In the genomic region with DNA sequence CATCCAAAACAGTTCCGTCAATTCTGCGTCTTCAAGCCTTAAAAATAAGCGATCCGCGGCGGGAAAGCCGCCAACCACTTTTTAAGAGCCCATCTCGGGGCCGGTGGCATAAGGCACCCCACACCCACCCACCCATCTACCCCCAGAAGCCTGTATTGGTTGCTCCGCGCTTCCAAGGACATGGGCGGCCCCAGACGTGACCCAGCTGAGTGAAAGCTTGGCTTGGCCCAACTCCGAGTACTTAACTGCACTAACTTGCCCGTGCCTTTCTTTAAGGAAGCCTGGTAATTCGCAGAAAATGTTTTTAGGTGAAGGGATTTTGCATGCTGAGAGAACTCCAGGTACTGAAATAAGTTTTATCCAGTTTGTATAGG, we compare ENCODE assay signal across 9 mouse cellular contexts. TPM values are rescaled to one million over a fixed set of nuclear protein-coding genes. Genes with fewer than 3 reads are reported as not detected.
DNase-seq lines count a peak whose midpoint lies in the region; ATAC-seq and TF ChIP-seq lines count a peak whose summit lies in the region.
"Had no signal": no experiment of that assay in that cellular context is flagged by ENCODE, and none has a peak within 500 bp of the region (broad histone marks: within the 10 kb centered on the region; RNA-seq: fewer than 3 reads in every experiment).

No protein-coding gene starts in this region.

- no peaks in the 10 kb centered on the region for H3K9me3 ChIP-seq in lung, embryonic 16.5 days (ENCODE audit: control insufficient read depth, low read length)
- H3K9me3 ChIP-seq in forebrain, embryonic 12.5 days = no peaks in the 10 kb centered on the region
- H3K9me3 ChIP-seq in limb, embryonic 14.5 days (ENCODE audit: control insufficient read depth, low read length) = no peaks in the 10 kb centered on the region

- H3K36me3 ChIP-seq in lung, embryonic 16.5 days (ENCODE audit: control insufficient read depth, insufficient read depth, low read length) = no peaks in the 10 kb centered on the region
- no peaks in the 10 kb centered on the region for H3K36me3 ChIP-seq in forebrain, embryonic 12.5 days (replicated peaks)
- no peaks in the 10 kb centered on the region; the same call in 1 of the 2 replicates for H3K36me3 ChIP-seq in limb, embryonic 14.5 days (ENCODE audit: control insufficient read depth, insufficient read depth, low read length)
- no peaks in the 10 kb centered on the region for H3K36me3 ChIP-seq in small intestine, adult 2 months (ENCODE audit: control insufficient read depth, insufficient read depth, low read length)

- DNase-seq in lung, postnatal 36 days = no peak
- DNase-seq in limb, embryonic 14.5 days (ENCODE audit: low spot score) = no peak
- DNase-seq in layer of hippocampus, postnatal 36 days = no peak
- DNase-seq in thymus, postnatal 36 days = no peak
- no peak for DNase-seq in right cerebral cortex, adult 18-20 months

- H3K27me3 ChIP-seq in lung, embryonic 16.5 days (ENCODE audit: control insufficient read depth, insufficient read depth, low read depth, low read length) = no peaks in the 10 kb centered on the region
- no peaks in the 10 kb centered on the region for H3K27me3 ChIP-seq in forebrain, embryonic 12.5 days
- H3K27me3 ChIP-seq in limb, embryonic 14.5 days (ENCODE audit: control insufficient read depth, insufficient read depth, low read length) = no peaks in the 10 kb centered on the region
- no peaks in the 10 kb centered on the region for H3K27me3 ChIP-seq in small intestine, adult 2 months (ENCODE audit: control insufficient read depth, insufficient read depth, low read length)

- peaks cover 46% of the 10 kb centered on the region for H3K4me1 ChIP-seq in lung, embryonic 16.5 days (replicated peaks; ENCODE audit: control insufficient read depth, insufficient read depth, low read length)
- peaks cover 32% of the 10 kb centered on the region for H3K4me1 ChIP-seq in forebrain, embryonic 12.5 days
- H3K4me1 ChIP-seq in limb, embryonic 14.5 days (ENCODE audit: control insufficient read depth, insufficient read depth, low read length) = peaks cover 39% of the 10 kb centered on the region
- H3K4me1 ChIP-seq in small intestine, adult 2 months (ENCODE audit: control insufficient read depth, insufficient read depth, insufficient read length, low read length) = peaks cover 31% of the 10 kb centered on the region

- ATAC-seq in lung, embryonic 16.5 days (ENCODE audit: low read depth) = no peak
- peak; percentile 33 for ATAC-seq in forebrain, embryonic 12.5 days (ENCODE audit: low FRiP score)
- ATAC-seq in limb, embryonic 14.5 days (ENCODE audit: low FRiP score, low read depth) = no peak

- peak overlapping the region; percentile 92 for H3K4me3 ChIP-seq in lung, embryonic 16.5 days (ENCODE audit: low read length)
- H3K4me3 ChIP-seq in forebrain, embryonic 12.5 days (replicated peaks) = peak overlapping the region; percentile 76
- peak overlapping the region; percentile 98 for H3K4me3 ChIP-seq in limb, embryonic 14.5 days (replicated peaks; ENCODE audit: low read length)
- peak overlapping the region; percentile 64 for H3K4me3 ChIP-seq in small intestine, adult 2 months (ENCODE audit: low read depth, low read length)

- TF ChIP-seq CTCF in small intestine, adult 2 months (IDR thresholded peaks at IDR 0.05; ENCODE audit: extremely low read depth, insufficient read length, insufficient replicate concordance, low read depth, low read length) = no peak

- TF ChIP-seq POLR2A in limb, embryonic 14.5 days (IDR thresholded peaks at IDR 0.05; ENCODE audit: borderline replicate concordance, extremely low read depth, insufficient read depth, insufficient read length) = no peak
- no peak for TF ChIP-seq POLR2A in small intestine, adult 2 months (IDR thresholded peaks at IDR 0.05; ENCODE audit: low read depth, low read length)

- H3K4me2 ChIP-seq in lung, embryonic 16.5 days (ENCODE audit: low read depth, low read length) = peak overlapping the region; percentile 79
- peak overlapping the region; percentile 77 for H3K4me2 ChIP-seq in forebrain, embryonic 12.5 days
- peak overlapping the region; percentile 79 for H3K4me2 ChIP-seq in limb, embryonic 14.5 days (replicated peaks; ENCODE audit: low read depth, low read length, severe bottlenecking)

- H3K27ac ChIP-seq in lung, embryonic 16.5 days (ENCODE audit: low read length) = peak overlapping the region; percentile 92
- H3K27ac ChIP-seq in forebrain, embryonic 12.5 days = peak overlapping the region; percentile 88
- H3K27ac ChIP-seq in limb, embryonic 14.5 days (replicated peaks; ENCODE audit: low read depth, low read length) = peak overlapping the region; percentile 86
- peak overlapping the region; percentile 48 for H3K27ac ChIP-seq in small intestine, adult 2 months (ENCODE audit: insufficient read depth, low read depth, low read length)

- H3K9ac ChIP-seq in lung, embryonic 16.5 days (ENCODE audit: low read length) = peak overlapping the region; percentile 74
- H3K9ac ChIP-seq in forebrain, embryonic 12.5 days = peak overlapping the region; percentile 92
- H3K9ac ChIP-seq in limb, embryonic 14.5 days (ENCODE audit: low read depth, low read length, severe bottlenecking) = peak overlapping the region; percentile 64

- 6% methylated on average over 16 of the region's 16 CpGs for WGBS in lung, embryonic 16.5 days
- WGBS in forebrain, embryonic 12.5 days = 21% methylated on average over 16 of the region's 16 CpGs
- WGBS in limb, embryonic 14.5 days = 7% methylated on average over 16 of the region's 16 CpGs
- WGBS in small intestine, adult 2 months = 3% methylated on average over 16 of the region's 16 CpGs

RNA-seq across cellular contexts. Expression of a gene that starts 0.5 kb away (rescaled TPM):
- polyA plus RNA-seq in lung, embryonic 16.5 days (2015; fragmentation: Nextera tagmentation; extraction: Ambion mirVana) = 69.3 and 71.4 TPM in 2 replicates
- 26.1 and 26.5 TPM in 2 replicates for polyA plus RNA-seq in forebrain, embryonic 12.5 days (2016; fragmentation: Nextera tagmentation; extraction: Ambion mirVana)
- 184 and 203 TPM in 2 replicates for polyA plus RNA-seq in limb, embryonic 14.5 days (2012; rRNA removed)
- 114 and 130 TPM in 2 replicates for polyA plus RNA-seq in limb, embryonic 14.5 days (2014; fragmentation: Nextera tagmentation; extraction: Ambion mirVana)
- polyA plus RNA-seq in small intestine, adult 2 months (2012; rRNA removed) = 40.6 and 101 TPM in 2 replicates
- total RNA-seq in layer of hippocampus, postnatal 36 days (2021) = 10 to 100 TPM; 28.5 to 38.9 TPM

RNA-seq across cellular contexts. Expression of a gene that starts 3.2 kb away (rescaled TPM):
- polyA plus RNA-seq in lung, embryonic 16.5 days (2015; fragmentation: Nextera tagmentation; extraction: Ambion mirVana) = 0.26 and 0.29 TPM in 2 replicates
- 0.33 and 0.34 TPM in 2 replicates for polyA plus RNA-seq in forebrain, embryonic 12.5 days (2016; fragmentation: Nextera tagmentation; extraction: Ambion mirVana)
- 0.78 and 1.0 TPM in 2 replicates for polyA plus RNA-seq in limb, embryonic 14.5 days (2012; rRNA removed)
- 0.22 and 0.66 TPM in 2 replicates for polyA plus RNA-seq in limb, embryonic 14.5 days (2014; fragmentation: Nextera tagmentation; extraction: Ambion mirVana)
- polyA plus RNA-seq in small intestine, adult 2 months (2012; rRNA removed) = 0.05 TPM in 2 replicates
- under 1 TPM; 0.17 to 0.18 TPM for total RNA-seq in layer of hippocampus, postnatal 36 days (2021)

RNA-seq across cellular contexts. Expression of a gene that starts 17.3 kb away (rescaled TPM):
- polyA plus RNA-seq in lung, embryonic 16.5 days (2015; fragmentation: Nextera tagmentation; extraction: Ambion mirVana) = 242 and 250 TPM in 2 replicates
- 334 and 335 TPM in 2 replicates for polyA plus RNA-seq in forebrain, embryonic 12.5 days (2016; fragmentation: Nextera tagmentation; extraction: Ambion mirVana)
- 123 and 186 TPM in 2 replicates for polyA plus RNA-seq in limb, embryonic 14.5 days (2012; rRNA removed)
- polyA plus RNA-seq in limb, embryonic 14.5 days (2014; fragmentation: Nextera tagmentation; extraction: Ambion mirVana) = 244 and 253 TPM in 2 replicates
- 10.2 and 19.4 TPM in 2 replicates for polyA plus RNA-seq in small intestine, adult 2 months (2012; rRNA removed)
- total RNA-seq in layer of hippocampus, postnatal 36 days (2021) = 100 to 1,000 TPM; 163 to 169 TPM

RNA-seq across cellular contexts. Expression of a gene that starts 17.4 kb away (rescaled TPM):
- 42.9 and 48.7 TPM in 2 replicates for polyA plus RNA-seq in lung, embryonic 16.5 days (2015; fragmentation: Nextera tagmentation; extraction: Ambion mirVana)
- 63.0 and 69.1 TPM in 2 replicates for polyA plus RNA-seq in forebrain, embryonic 12.5 days (2016; fragmentation: Nextera tagmentation; extraction: Ambion mirVana)
- polyA plus RNA-seq in limb, embryonic 14.5 days (2012; rRNA removed) = 36.4 and 43.8 TPM in 2 replicates
- 54.6 and 55.8 TPM in 2 replicates for polyA plus RNA-seq in limb, embryonic 14.5 days (2014; fragmentation: Nextera tagmentation; extraction: Ambion mirVana)
- 2.8 and 3.9 TPM in 2 replicates for polyA plus RNA-seq in small intestine, adult 2 months (2012; rRNA removed)
- 10 to 100 TPM; 30.6 to 31.4 TPM for total RNA-seq in layer of hippocampus, postnatal 36 days (2021)

RNA-seq across cellular contexts. Expression of a gene that starts 28.4 kb away (rescaled TPM):
- polyA plus RNA-seq in lung, embryonic 16.5 days (2015; fragmentation: Nextera tagmentation; extraction: Ambion mirVana) = not detected in 2 replicates
- not detected in 2 replicates for polyA plus RNA-seq in forebrain, embryonic 12.5 days (2016; fragmentation: Nextera tagmentation; extraction: Ambion mirVana)
- not detected in 2 replicates for polyA plus RNA-seq in limb, embryonic 14.5 days (2012; rRNA removed)
- not detected in 2 replicates for polyA plus RNA-seq in limb, embryonic 14.5 days (2014; fragmentation: Nextera tagmentation; extraction: Ambion mirVana)
- 0.24 TPM in 1 of 2 replicates, not detected in the other for polyA plus RNA-seq in small intestine, adult 2 months (2012; rRNA removed)
- total RNA-seq in layer of hippocampus, postnatal 36 days (2021) = not detected
- total RNA-seq: layer of hippocampus, postnatal 10 days had no signal
